Mouse (Mus musculus) yolk sac, embryonic 10.5 days (tissue): ENCODE data around the gene Myef2.

Source experiments
- DNase-seq: peaks from one replicate; pipeline ENCODE4 v3.0.0-alpha.2; 2017; ENCODE audit warnings: low spot score

Gene Myef2

GRCm38 (mm10) chr2:125067373-125067772 lies 56.1 kb downstream of the Myef2 start:
- no peak for DNase-seq

GRCm38 (mm10) chr2:125062944-125063343 lies 60.5 kb downstream of the Myef2 start:
- DNase-seq, result no peak

- DNase-seq, result no peak
Measured at GRCm38 (mm10) chr2:125061451-125061850, 62.0 kb downstream of the Myef2 start.

- DNase-seq, result no peak
Measured at GRCm38 (mm10) chr2:125057250-125057815, 66.1 kb downstream of the Myef2 start.

- no peak for DNase-seq
Measured at GRCm38 (mm10) chr2:125055316-125055903, 68.1 kb downstream of the Myef2 start.
